Mouse (Mus musculus): ENCODE data around the gene Ppil1.
"Not testable (repeated sequence)": the region's sequence is repeated elsewhere in the genome, so short reads cannot be mapped to it uniquely, and the experiment has no call there.

The Ppil1 gene

GRCm38 (mm10) chr17:29282216-29282952 is 18.4 kb upstream of the Ppil1 start:
- no peak for DNase-seq (ENCODE audit: low spot score in 2 of 2)

- DNase-seq (ENCODE audit: low spot score in 2 of 2) = no peak
Measured at GRCm38 (mm10) chr17:29281541-29281940, 17.6 kb upstream of the Ppil1 start.

GRCm38 (mm10) chr17:29280422-29280821 is 16.4 kb upstream of the Ppil1 start:
- no peak for DNase-seq (ENCODE audit: low spot score in 2 of 2)

- DNase-seq (ENCODE audit: low spot score in 2 of 2) = no peak
Measured at GRCm38 (mm10) chr17:29273889-29274288, 9.9 kb upstream of the Ppil1 start.

GRCm38 (mm10) chr17:29273156-29273555 is 9.2 kb upstream of the Ppil1 start:
- no peak for DNase-seq (ENCODE audit: low spot score in 2 of 2)

- DNase-seq (ENCODE audit: low spot score in 2 of 2) = no peak
Measured at GRCm38 (mm10) chr17:29270148-29270698, 6.2 kb upstream of the Ppil1 start.

GRCm38 (mm10) chr17:29269349-29269706 is 5.3 kb upstream of the Ppil1 start:
- DNase-seq (ENCODE audit: low spot score in 2 of 2) = no peak

GRCm38 (mm10) chr17:29268682-29269348 is 4.8 kb upstream of the Ppil1 start, which contains the start of gene BC004004:
TSS of gene BC004004 (plus strand) at chr17:29268788.
- peak; percentile 95 to 96 for DNase-seq (ENCODE audit: low spot score in 2 of 2)

- no peak for DNase-seq (ENCODE audit: low spot score in 2 of 2)
Measured at GRCm38 (mm10) chr17:29267931-29268681, 4.1 kb upstream of the Ppil1 start.

GRCm38 (mm10) chr17:29267040-29267439 is 3.1 kb upstream of the Ppil1 start:
- not testable (repeated sequence) for DNase-seq (ENCODE audit: low spot score in 2 of 2)

GRCm38 (mm10) chr17:29264760-29265159 is 774 bp upstream of the Ppil1 start:
- no peak for DNase-seq (ENCODE audit: low spot score in 2 of 2)

- no peak for DNase-seq (ENCODE audit: low spot score in 2 of 2)
Measured at GRCm38 (mm10) chr17:29263417-29263816, 569 bp downstream of the Ppil1 start.

- no peak for DNase-seq (ENCODE audit: low spot score in 2 of 2)
Measured at GRCm38 (mm10) chr17:29262259-29262649, 1.7 kb downstream of the Ppil1 start.

GRCm38 (mm10) chr17:29261603-29262258 is 2.3 kb downstream of the Ppil1 start:
- no peak for DNase-seq (ENCODE audit: low spot score in 2 of 2)

- DNase-seq (ENCODE audit: low spot score in 2 of 2) = no peak
Measured at GRCm38 (mm10) chr17:29260501-29260900, 3.5 kb downstream of the Ppil1 start.

GRCm38 (mm10) chr17:29259489-29259888 is 4.5 kb downstream of the Ppil1 start:
- DNase-seq (ENCODE audit: low spot score in 2 of 2) = peak; percentile 57 to 83

GRCm38 (mm10) chr17:29258921-29259320 is 5.1 kb downstream of the Ppil1 start:
- DNase-seq (ENCODE audit: low spot score in 2 of 2) = no peak

GRCm38 (mm10) chr17:29258025-29258558 is 5.9 kb downstream of the Ppil1 start:
- DNase-seq (ENCODE audit: low spot score in 2 of 2) = no peak

GRCm38 (mm10) chr17:29257001-29257511 is 6.9 kb downstream of the Ppil1 start:
- DNase-seq (ENCODE audit: low spot score in 2 of 2) = no peak

GRCm38 (mm10) chr17:29256507-29256906 is 7.5 kb downstream of the Ppil1 start:
- DNase-seq (ENCODE audit: low spot score in 2 of 2) = no peak

- DNase-seq (ENCODE audit: low spot score in 2 of 2) = not testable (repeated sequence)
Measured at GRCm38 (mm10) chr17:29254784-29255183, 9.2 kb downstream of the Ppil1 start.

Measured in cerebellum, postnatal 4 days (tissue).